Mouse (Mus musculus) forebrain, embryonic 16.5 days (tissue): ENCODE results near the gene Inpp5a. TPM values are rescaled to one million over a fixed set of nuclear protein-coding genes. Genes with fewer than 3 reads are reported as not detected.

Experiments used
- ATAC-seq: fragments of 200-750 bp; cut with Nextera tagmentation; 2 replicates; pipeline ENCODE4 v1.8.0; 2017; ENCODE audit warnings: mild to moderate bottlenecking, moderate library complexity
- H3K27ac ChIP-seq: fragments of 300-500 bp; sonication (generic); 2 replicates; pipeline ENCODE4 v1.5.1; 2014; ENCODE audit warnings: low read length, control low read depth
- H3K27me3 ChIP-seq: fragments of 300-500 bp; sonication (generic); replicated peaks from 2 replicates; pipeline ENCODE4 v1.6.1; 2014; ENCODE audit warnings: low read length; ENCODE audit not compliant: control insufficient read depth, insufficient read depth
- H3K36me3 ChIP-seq: fragments of 300-500 bp; sonication (generic); 2 replicates; pipeline ENCODE4 v1.6.1; 2014; ENCODE audit not compliant: control insufficient read depth, insufficient read depth
- H3K4me1 ChIP-seq: fragments of 300-500 bp; sonication (generic); replicated peaks from 2 replicates; pipeline ENCODE4 v1.6.1; 2014; ENCODE audit warnings: low read length; ENCODE audit not compliant: control insufficient read depth, insufficient read depth
- H3K4me2 ChIP-seq: fragments of 300-500 bp; sonication (generic); 2 replicates; pipeline ENCODE4 v1.6.1; 2014; ENCODE audit warnings: mild to moderate bottlenecking, low read length, control low read depth
- H3K4me3 ChIP-seq: fragments of 300-500 bp; sonication (generic); replicated peaks from 2 replicates; pipeline ENCODE4 v1.5.1; 2014; ENCODE audit warnings: mild to moderate bottlenecking, low read length, control low read depth
- H3K9ac ChIP-seq: fragments of 300-500 bp; sonication (generic); replicated peaks from 2 replicates; pipeline ENCODE4 v1.6.1; 2014; ENCODE audit warnings: low read depth, low read length, control low read depth
- H3K9me3 ChIP-seq: fragments of 300-500 bp; sonication (generic); 2 replicates; pipeline ENCODE4 v1.6.1; 2016; ENCODE audit warnings: low read length; ENCODE audit not compliant: control insufficient read depth
- WGBS: fragments of 180-500 bp; shearing (Covaris S2); extraction: QIAGEN DNeasy Blood & Tissue Kit; methylation state at CpG from one replicate; pipeline ENCODE4 v1.1.7; 2014; 5-methylcytosine and 5-hydroxymethylcytosine counted together
- polyA plus RNA-seq: library from polyadenylated mRNA; unstranded; fragments of >200 nt; fragmentation: Nextera tagmentation; extraction: Ambion mirVana; gene quantifications from 2 replicates; pipeline ENCODE4 v1.2.1, GENCODE M21; 2015

Gene Inpp5a
- polyA plus RNA-seq, 1 experiment from 2014 or later, result 11.2 TPM

DNA sequence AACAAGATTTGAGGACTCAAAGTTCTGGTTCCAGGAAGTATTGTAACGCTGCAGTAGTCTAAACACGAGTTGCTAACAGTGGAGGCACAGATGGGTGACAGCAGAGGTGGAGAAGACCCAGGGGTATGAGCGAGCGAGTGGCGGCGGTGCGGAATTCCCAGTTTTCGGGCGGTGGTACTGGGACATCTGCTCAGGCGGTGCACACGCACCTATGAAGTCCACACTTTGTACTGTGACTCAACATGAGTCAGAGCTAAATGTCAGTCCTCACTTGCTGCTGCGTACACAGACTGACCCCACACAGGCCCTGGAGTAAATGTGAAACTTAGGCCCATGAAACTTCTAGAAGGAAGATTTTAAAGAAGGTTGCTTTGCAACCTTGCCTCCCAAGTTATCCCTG, 72.4 kb downstream of the Inpp5a start:
- no peaks in the 10 kb centered on the region for H3K27me3 ChIP-seq
- no peak overlapping the region for H3K27ac ChIP-seq
- peaks cover 8% of the 10 kb centered on the region for H3K4me1 ChIP-seq
- 93% methylated on average over 12 of the region's 12 CpGs for WGBS
- no peaks in the 10 kb centered on the region for H3K9me3 ChIP-seq
- no peak overlapping the region for H3K4me2 ChIP-seq
- no peaks in the 10 kb centered on the region for H3K36me3 ChIP-seq
- H3K9ac ChIP-seq, result no peak overlapping the region
- no peak overlapping the region for H3K4me3 ChIP-seq
- ATAC-seq, result no peak

DNA sequence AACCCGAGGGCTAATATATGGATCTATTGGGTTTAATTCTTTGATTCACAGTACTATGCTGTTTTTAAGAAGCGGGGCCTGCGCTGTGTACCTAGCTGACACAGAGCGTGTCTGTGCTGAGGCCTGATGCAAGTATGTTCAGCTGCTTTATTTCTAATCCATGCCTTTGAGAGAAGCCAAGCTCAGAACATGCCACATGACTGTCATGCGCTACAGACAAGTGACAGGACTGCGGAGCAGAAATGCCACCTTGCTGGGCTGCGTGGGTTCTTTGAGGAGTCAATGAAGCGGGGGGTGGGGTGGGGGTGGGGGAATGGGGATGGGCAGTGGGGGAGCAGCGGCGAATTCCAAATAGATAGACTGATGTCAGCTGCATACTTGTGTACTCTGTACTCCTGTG, 73.2 kb downstream of the Inpp5a start:
- Histone ChIP-seq H3K27ac (no peak overlapping the region), H3K4me1 (peaks cover 8% of the 10 kb centered on the region), H3K27me3 (no peaks in the 10 kb centered on the region), H3K4me3 (no peak overlapping the region), H3K9ac (no peak overlapping the region), H3K4me2 (no peak overlapping the region), H3K9me3 (no peaks in the 10 kb centered on the region), H3K36me3 (no peaks in the 10 kb centered on the region)
- WGBS, result 87% methylated on average over 10 of the region's 10 CpGs
- ATAC-seq, result no peak

DNA sequence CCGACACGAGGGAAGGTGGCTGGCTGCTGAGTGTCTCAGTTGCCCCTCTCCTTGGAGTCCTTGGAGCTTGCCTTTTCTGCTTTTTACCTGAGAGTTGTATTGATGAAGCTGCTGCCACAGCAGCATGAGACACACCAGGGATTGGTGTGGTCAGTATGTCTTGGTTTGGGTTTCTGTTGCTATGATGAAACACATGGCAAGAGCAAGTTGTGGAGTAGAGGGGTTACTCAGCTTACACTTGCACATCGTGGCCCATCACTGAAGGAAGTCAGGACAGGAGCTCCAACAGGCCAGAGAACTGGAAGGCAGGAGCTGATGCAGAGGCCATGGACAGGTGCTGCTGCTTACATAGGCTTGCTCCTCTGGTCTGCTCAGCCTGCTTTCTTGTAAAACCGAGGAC, 76.6 kb downstream of the Inpp5a start:
- Histone ChIP-seq H3K4me2 (no peak overlapping the region), H3K36me3 (no peaks in the 10 kb centered on the region), H3K9ac (no peak overlapping the region), H3K4me1 (no peaks in the 10 kb centered on the region), H3K9me3 (no peaks in the 10 kb centered on the region), H3K27ac (no peak overlapping the region), H3K27me3 (no peaks in the 10 kb centered on the region), H3K4me3 (no peak overlapping the region)
- no peak for ATAC-seq
- WGBS, result 91% methylated on average over 4 of the region's 4 CpGs

DNA sequence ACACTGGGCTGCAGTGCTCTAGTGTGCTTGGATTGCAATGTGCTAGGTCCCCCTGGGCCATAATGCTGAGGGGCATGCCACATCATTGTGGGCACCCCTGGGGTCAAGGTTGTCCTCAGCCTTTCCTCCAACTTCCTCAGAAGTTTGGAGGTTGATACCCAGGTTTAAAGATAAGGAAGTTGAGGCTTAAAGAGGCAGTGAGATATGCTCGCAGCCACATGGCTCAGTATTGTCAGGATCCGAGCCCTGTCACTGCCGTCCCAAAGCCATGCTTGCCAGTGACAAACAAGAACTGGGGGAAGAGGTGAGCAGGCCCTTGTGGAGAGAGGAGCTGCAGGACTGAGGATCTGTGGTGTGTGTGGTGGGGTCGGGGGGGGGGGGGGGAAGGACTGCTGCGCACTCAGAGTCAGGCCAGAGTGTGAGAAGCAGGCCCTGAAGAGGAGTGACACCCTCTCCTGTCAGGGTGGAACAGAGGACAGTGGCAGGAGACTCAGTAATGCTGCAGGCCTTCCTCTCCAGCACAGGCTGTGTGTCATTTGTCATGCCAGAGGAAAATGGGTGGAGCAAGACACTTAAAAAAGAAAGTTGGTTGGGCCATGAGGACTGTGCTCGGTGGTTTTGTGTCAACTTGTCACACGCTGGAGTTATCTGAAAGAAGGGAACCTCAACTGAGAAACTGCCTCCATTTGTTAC, 77.7 kb downstream of the Inpp5a start:
- Histone ChIP-seq H3K36me3 (no peaks in the 10 kb centered on the region), H3K27me3 (no peaks in the 10 kb centered on the region), H3K9ac (no peak overlapping the region), H3K4me1 (no peaks in the 10 kb centered on the region), H3K9me3 (no peaks in the 10 kb centered on the region), H3K27ac (no peak overlapping the region), H3K4me3 (no peak overlapping the region), H3K4me2 (no peak overlapping the region)
- 60% methylated on average over 7 of the region's 7 CpGs for WGBS
- ATAC-seq, result no peak

DNA sequence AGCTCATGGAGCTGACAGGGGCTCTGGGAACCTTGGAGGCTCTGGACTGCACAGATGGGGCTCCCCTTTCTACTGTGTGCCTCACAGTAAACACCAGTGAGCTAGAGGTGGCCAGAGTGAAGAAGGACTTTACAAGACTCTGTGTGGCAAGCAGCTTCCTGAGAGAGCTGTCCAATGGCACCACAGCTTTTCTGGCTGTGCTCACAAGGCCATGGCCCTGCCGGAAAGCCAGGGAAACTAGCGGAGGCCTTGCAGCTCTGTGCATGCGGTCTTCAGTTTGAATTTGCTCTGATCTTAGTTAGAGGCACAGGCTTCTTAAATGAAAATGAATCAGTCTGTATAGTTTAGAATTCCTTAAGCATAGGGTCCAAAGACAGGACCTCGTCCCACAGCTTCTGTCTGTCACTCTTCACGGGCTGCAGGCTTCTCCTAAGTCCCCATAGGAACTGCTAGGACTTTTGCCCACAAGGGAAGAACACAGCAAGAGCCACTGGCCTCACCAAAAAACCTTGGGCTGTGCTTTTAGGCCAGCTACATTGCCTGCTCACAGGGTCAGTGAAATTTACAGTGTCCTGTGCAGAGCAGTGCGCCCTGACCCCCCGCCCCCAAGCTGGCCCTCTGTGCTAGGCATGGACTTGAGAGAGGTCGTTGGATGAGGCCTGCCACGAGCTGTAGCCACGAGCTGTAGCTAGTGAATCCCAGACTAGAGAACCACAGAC, 78.4 kb downstream of the Inpp5a start:
- Histone ChIP-seq H3K4me3 (no peak overlapping the region), H3K4me1 (no peaks in the 10 kb centered on the region), H3K27me3 (no peaks in the 10 kb centered on the region), H3K9me3 (no peaks in the 10 kb centered on the region), H3K4me2 (no peak overlapping the region), H3K9ac (no peak overlapping the region), H3K27ac (no peak overlapping the region), H3K36me3 (no peaks in the 10 kb centered on the region)
- ATAC-seq, result no peak
- WGBS, result 85% methylated on average over 10 of the region's 10 CpGs

DNA sequence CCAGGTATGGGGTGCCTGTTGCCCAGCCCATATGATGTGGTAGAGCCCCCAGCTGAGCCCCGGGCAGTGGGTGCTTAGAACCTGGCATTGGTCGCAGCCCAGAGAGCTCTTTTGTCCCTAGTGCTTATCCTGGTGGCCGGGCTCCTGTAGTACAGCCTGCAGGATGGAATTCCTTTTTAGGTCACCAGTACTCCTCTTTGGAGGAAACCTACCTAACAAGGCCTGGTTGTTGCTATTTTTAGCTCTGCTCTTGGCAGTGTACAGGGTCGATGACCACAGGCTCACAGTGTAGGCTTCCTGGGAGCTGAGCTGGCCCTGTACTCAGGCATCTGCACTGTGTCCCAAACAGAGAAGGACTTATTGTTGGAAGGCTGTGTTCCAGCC, 79.0 kb downstream of the Inpp5a start:
- Histone ChIP-seq H3K27ac (no peak overlapping the region), H3K36me3 (no peaks in the 10 kb centered on the region), H3K27me3 (no peaks in the 10 kb centered on the region), H3K9ac (no peak overlapping the region), H3K4me3 (no peak overlapping the region), H3K9me3 (no peaks in the 10 kb centered on the region), H3K4me1 (no peaks in the 10 kb centered on the region), H3K4me2 (no peak overlapping the region)
- 69% methylated on average over 4 of the region's 4 CpGs for WGBS
- ATAC-seq, result no peak; the same call in 1 of the 2 replicates

DNA sequence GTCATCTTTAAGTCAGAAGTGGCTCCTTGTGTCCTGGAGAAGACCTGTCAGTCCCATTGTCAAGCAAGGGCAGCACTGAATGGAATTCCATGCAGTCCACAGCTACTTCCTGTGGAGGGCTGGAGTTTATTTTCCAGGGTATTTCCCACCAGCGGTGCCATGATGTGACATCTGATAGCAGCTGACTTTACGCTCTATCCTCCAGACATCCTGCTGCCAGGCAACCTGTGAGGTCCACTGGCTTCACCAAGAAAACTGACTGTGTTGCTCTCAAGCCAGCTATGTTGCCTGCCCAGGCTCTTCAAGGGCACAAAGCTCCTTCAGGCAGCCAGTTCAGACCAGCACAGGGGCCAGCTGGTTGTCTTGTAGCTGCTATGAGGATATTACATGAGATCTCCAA, 79.5 kb downstream of the Inpp5a start:
- Histone ChIP-seq H3K36me3 (no peaks in the 10 kb centered on the region), H3K4me3 (no peak overlapping the region), H3K9me3 (no peaks in the 10 kb centered on the region), H3K4me1 (no peaks in the 10 kb centered on the region), H3K9ac (no peak overlapping the region), H3K4me2 (no peak overlapping the region), H3K27ac (no peak overlapping the region), H3K27me3 (no peaks in the 10 kb centered on the region)
- WGBS, result 71% methylated on average over 2 of the region's 2 CpGs
- no peak for ATAC-seq

DNA sequence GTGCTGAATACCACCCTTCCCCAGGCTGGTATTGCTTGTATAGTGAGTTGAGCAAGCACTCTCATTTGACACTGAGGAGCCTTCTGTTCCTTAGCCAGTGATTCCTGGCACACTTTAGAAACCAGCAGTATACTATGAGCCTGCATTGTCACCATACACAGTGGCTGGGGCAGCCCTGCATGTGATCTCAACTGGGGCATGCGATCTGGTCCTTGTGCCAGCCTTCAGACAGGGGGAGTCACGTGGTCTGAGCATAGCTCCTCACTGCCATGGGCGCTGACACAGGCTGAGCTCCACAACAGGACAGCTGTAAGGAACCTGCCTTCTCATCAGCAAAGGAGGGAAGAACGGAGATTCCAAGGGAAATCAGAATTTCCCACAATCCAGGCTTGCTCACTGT, 80.5 kb downstream of the Inpp5a start:
- WGBS, result 71% methylated on average over 4 of the region's 4 CpGs
- no peaks in the 10 kb centered on the region for H3K36me3 ChIP-seq
- 0 out of 2 replicates have a peak, but pooled peaks have one; percentile 45 for ATAC-seq
- H3K27me3 ChIP-seq, result no peaks in the 10 kb centered on the region
- no peaks in the 10 kb centered on the region for H3K4me1 ChIP-seq
- no peak overlapping the region for H3K9ac ChIP-seq
- no peak overlapping the region for H3K4me3 ChIP-seq
- H3K4me2 ChIP-seq, result no peak overlapping the region
- H3K9me3 ChIP-seq, result no peaks in the 10 kb centered on the region
- no peak overlapping the region for H3K27ac ChIP-seq

DNA sequence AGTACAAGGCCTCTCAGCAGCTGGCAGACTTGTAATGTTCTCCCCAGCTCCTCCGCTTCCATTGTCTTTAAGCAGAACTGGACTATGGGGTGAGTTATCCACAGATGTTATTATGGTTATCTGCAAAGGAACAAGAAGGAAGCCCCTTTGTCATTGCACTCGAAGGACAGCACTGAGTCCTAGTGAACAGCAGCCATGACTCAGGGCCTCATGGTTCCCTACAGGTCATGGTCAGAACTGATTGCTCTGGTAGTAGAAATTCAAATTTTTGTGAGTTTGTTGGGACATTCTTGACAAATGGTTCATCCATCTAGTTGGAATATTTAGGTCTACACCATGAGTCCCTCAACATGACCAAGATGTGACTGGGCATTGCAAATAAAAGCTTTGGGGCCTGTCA, 81.6 kb downstream of the Inpp5a start:
- 91% methylated on average over 2 of the region's 2 CpGs for WGBS
- Histone ChIP-seq H3K27me3 (no peaks in the 10 kb centered on the region), H3K4me2 (no peak overlapping the region), H3K4me1 (no peaks in the 10 kb centered on the region), H3K9ac (no peak overlapping the region), H3K27ac (no peak overlapping the region), H3K9me3 (no peaks in the 10 kb centered on the region), H3K4me3 (no peak overlapping the region), H3K36me3 (no peaks in the 10 kb centered on the region)
- ATAC-seq, result no peak
